Mouse (Mus musculus): ENCODE measurements at regions not wholly inside any gene's neighbourhood (a gene's known extent, or its start where the extent isn't known, plus 50 kb on each side); places are given as distances from the start of the nearest gene placed in this dataset.

GRCm38 (mm10) chr15:36855550-36856131 lies 151.9 kb downstream of the Zfp706 start:
- H3K4me3 ChIP-seq: no peak overlapping the region
- TF ChIP-seq CTCF (conservative IDR thresholded peaks at IDR 0.05): no peak
- no peak for DNase-seq (ENCODE audit: low spot score in 2 of 2)
- H3K27ac ChIP-seq: peak overlapping the region; percentile 73

GRCm38 (mm10) chr15:36854900-36855321 lies 152.7 kb downstream of the Zfp706 start:
- Histone ChIP-seq H3K27ac (peak overlapping the region; percentile 73), H3K4me3 (no peak overlapping the region)
- no peak for DNase-seq (ENCODE audit: low spot score in 2 of 2)
- TF ChIP-seq CTCF (conservative IDR thresholded peaks at IDR 0.05): no peak

- H3K27ac ChIP-seq: no peak overlapping the region
- DNase-seq (ENCODE audit: low spot score in 2 of 2): no peak
- no peak overlapping the region for H3K4me3 ChIP-seq
- no peak for TF ChIP-seq CTCF (conservative IDR thresholded peaks at IDR 0.05)
These were observed 155.2 kb downstream of the Zfp706 start for GRCm38 (mm10) chr15:36852229-36852821.

- TF ChIP-seq CTCF (conservative IDR thresholded peaks at IDR 0.05): no peak
- no peak overlapping the region for H3K27ac ChIP-seq
- H3K4me3 ChIP-seq: no peak overlapping the region
- DNase-seq (ENCODE audit: low spot score in 2 of 2): no peak
These were observed 159.3 kb downstream of the Zfp706 start for GRCm38 (mm10) chr15:36848238-36848637.

GRCm38 (mm10) chr15:36846806-36847205 lies 160.8 kb downstream of the Zfp706 start:
- no peak for TF ChIP-seq CTCF (conservative IDR thresholded peaks at IDR 0.05)
- no peak for DNase-seq (ENCODE audit: low spot score in 2 of 2)
- Histone ChIP-seq H3K27ac (no peak overlapping the region), H3K4me3 (no peak overlapping the region)

All from layer of hippocampus, adult 2 months (tissue).